Mouse (Mus musculus) hindbrain, embryonic 11.5 days (tissue): Measurements from ENCODE around the gene Gramd1b. TPM values are rescaled to one million over a fixed set of nuclear protein-coding genes. Genes with fewer than 3 reads are reported as not detected.

Experiments
- polyA plus RNA-seq: library from polyadenylated mRNA; unstranded; fragments of >200 nt; fragmentation: Nextera tagmentation; extraction: Ambion mirVana; gene quantifications from 2 replicates; pipeline ENCODE4 v1.2.1, GENCODE M21; 2014

Gene Gramd1b
- polyA plus RNA-seq, 1 experiment from 2014 or later, result 5.1 TPM

Other genes with a start within 250 kb of the Gramd1b start
- gene Gm21915, start 139.2 kb upstream of the Gramd1b start, polyA plus RNA-seq, result not detected in 2 replicates
- 44.1 and 45.6 TPM in 2 replicates for gene Clmp, start 154.6 kb upstream of the Gramd1b start, polyA plus RNA-seq